Comparison of ENCODE assay signal across 9 mouse cellular contexts in the genomic region with DNA sequence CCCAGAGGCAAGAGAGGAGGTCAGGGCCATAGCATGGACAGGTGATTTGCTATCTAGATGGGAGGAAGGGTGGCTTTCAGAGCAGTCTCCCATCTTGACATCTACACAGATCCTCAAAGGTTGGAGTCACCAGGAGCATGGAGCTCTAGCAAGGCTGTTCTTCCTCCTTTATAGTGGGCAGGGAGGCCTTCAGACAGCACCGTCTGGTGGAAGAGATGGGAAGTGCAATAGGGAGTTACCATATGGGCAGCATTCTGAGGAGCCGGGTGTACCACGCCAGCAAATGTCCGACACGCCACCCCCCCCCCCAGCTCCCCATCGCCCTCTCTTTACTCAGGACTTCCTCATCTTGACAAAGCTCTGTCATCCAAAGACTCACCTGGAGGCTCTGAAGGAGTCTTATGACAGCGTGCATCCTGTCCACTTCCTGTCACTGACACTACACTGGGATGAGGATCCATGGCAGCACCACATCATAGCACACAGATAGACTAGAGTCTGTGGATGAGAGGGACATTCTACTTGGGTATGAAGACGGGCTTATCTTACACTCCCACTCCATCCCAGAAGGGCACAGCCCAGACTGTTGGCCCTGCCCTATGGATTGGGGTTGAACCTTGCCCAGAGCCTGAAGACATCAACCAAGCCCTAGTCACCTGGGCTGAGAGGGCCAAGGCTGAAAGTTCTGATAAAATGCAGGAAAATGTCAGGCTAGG. TPM values are rescaled to one million over a fixed set of nuclear protein-coding genes. Genes with fewer than 3 reads are reported as not detected.
DNase-seq lines count a peak whose midpoint lies in the region; ATAC-seq lines count a peak whose summit lies in the region.
"Had no signal": no experiment of that assay in that cellular context is flagged by ENCODE, and none has a peak within 500 bp of the region (broad histone marks: within the 10 kb centered on the region; RNA-seq: fewer than 3 reads in every experiment).

No protein-coding gene starts in this region.

- no peaks in the 10 kb centered on the region for H3K9me3 ChIP-seq in midbrain, embryonic 11.5 days (ENCODE audit: control insufficient read depth, low read length)
- H3K9me3 ChIP-seq in midbrain, embryonic 16.5 days (replicated peaks; ENCODE audit: control insufficient read depth, low read length, poor library complexity, severe bottlenecking) = no peaks in the 10 kb centered on the region

- no peak overlapping the region for H3K9ac ChIP-seq in midbrain, embryonic 11.5 days (ENCODE audit: low read length)
- no peak overlapping the region for H3K9ac ChIP-seq in midbrain, embryonic 16.5 days (ENCODE audit: low read depth, low read length)

- peak; percentile 95 for DNase-seq in midbrain, embryonic 11.5 days (ENCODE audit: low spot score, missing footprints)
- peak; percentile 31 for DNase-seq in T-cell, adult 2 months (ENCODE audit: low spot score)
- peak; percentile 77 to 87 for DNase-seq in cerebellum, postnatal 36 days
- DNase-seq in induced T-regulatory cell, adult 2 months (ENCODE audit: low read depth) = peak; percentile 62
- peak; percentile 83 to 87 for DNase-seq in left cerebral cortex, postnatal 14 days (ENCODE audit: low spot score in 2 of 2)
- peak; percentile 59 for DNase-seq in thymus, postnatal 25 days

- ATAC-seq in midbrain, embryonic 11.5 days (ENCODE audit: low FRiP score) = no peak
- no peak for ATAC-seq in midbrain, embryonic 16.5 days
- ATAC-seq in megakaryocyte progenitor cell, adult 5-6 weeks (replicated peaks; ENCODE audit: poor library complexity) = peak; percentile 88

- WGBS in midbrain, embryonic 11.5 days = 33% methylated on average over 8 of the region's 8 CpGs
- WGBS in midbrain, embryonic 16.5 days = 22% methylated on average over 8 of the region's 8 CpGs

- H3K36me3 ChIP-seq in midbrain, embryonic 11.5 days (ENCODE audit: control insufficient read depth, insufficient read depth, low read length) = no peaks in the 10 kb centered on the region
- no peaks in the 10 kb centered on the region for H3K36me3 ChIP-seq in midbrain, embryonic 16.5 days (ENCODE audit: control insufficient read depth, insufficient read depth, low read length)

- no peaks in the 10 kb centered on the region for H3K27me3 ChIP-seq in midbrain, embryonic 11.5 days (ENCODE audit: control insufficient read depth, insufficient read depth, low read length)
- H3K27me3 ChIP-seq in midbrain, embryonic 16.5 days (ENCODE audit: control insufficient read depth, insufficient read depth, low read depth, low read length) = no peaks in the 10 kb centered on the region

- no peak overlapping the region for H3K27ac ChIP-seq in midbrain, embryonic 11.5 days (ENCODE audit: low read depth, low read length)
- no peak overlapping the region for H3K27ac ChIP-seq in midbrain, embryonic 16.5 days (ENCODE audit: low read length)

- H3K4me2 ChIP-seq in midbrain, embryonic 11.5 days = no peak overlapping the region
- no peak overlapping the region for H3K4me2 ChIP-seq in midbrain, embryonic 16.5 days (ENCODE audit: low read length)

- H3K4me3 ChIP-seq in midbrain, embryonic 11.5 days (ENCODE audit: low read depth, low read length) = no peak overlapping the region
- no peak overlapping the region for H3K4me3 ChIP-seq in midbrain, embryonic 16.5 days (ENCODE audit: low read depth, low read length)
- H3K4me3 ChIP-seq: erythroblast, embryonic 14.5 days had no signal

- H3K4me1 ChIP-seq in midbrain, embryonic 11.5 days (ENCODE audit: control insufficient read depth, insufficient read depth, low read length) = peaks cover 23% of the 10 kb centered on the region
- H3K4me1 ChIP-seq in midbrain, embryonic 16.5 days (ENCODE audit: control insufficient read depth, insufficient read depth, low read length) = peaks cover 43% of the 10 kb centered on the region

- intact Hi-C loops in left cerebral cortex, postnatal 14 days (cut with DNase I) = loop anchor here (2.0 to 10.0 kb wide), 4 partner anchors 34 to 286 kb away; partner anchors contain the start of genes Dgcr6, Rtn4r and Slc25a1

RNA-seq across cellular contexts. Expression of gene Ccdc188, which starts 6.8 kb away (rescaled TPM):
- not detected in 2 replicates for polyA plus RNA-seq in midbrain, embryonic 11.5 days (2014; fragmentation: Nextera tagmentation; extraction: Ambion mirVana)
- 0.14 TPM in 1 of 2 replicates, not detected in the other for polyA plus RNA-seq in midbrain, embryonic 16.5 days (2015; fragmentation: Nextera tagmentation; extraction: Ambion mirVana)
- not detected for total RNA-seq in left cerebral cortex, postnatal 14 days (2021)
- total RNA-seq in megakaryocyte progenitor cell, adult 5-6 weeks (2015) = not detected in 2 replicates
- not detected in 2 replicates for total RNA-seq in megakaryocyte progenitor cell, adult 5-6 weeks (2017)
- polyA plus RNA-seq: erythroblast, embryonic 14.5 days had no signal

RNA-seq across cellular contexts. Expression of gene Zdhhc8, which starts 24.1 kb away (rescaled TPM):
- 7.1 and 8.4 TPM in 2 replicates for polyA plus RNA-seq in midbrain, embryonic 11.5 days (2014; fragmentation: Nextera tagmentation; extraction: Ambion mirVana)
- 13.8 and 17.9 TPM in 2 replicates for polyA plus RNA-seq in midbrain, embryonic 16.5 days (2015; fragmentation: Nextera tagmentation; extraction: Ambion mirVana)
- total RNA-seq in left cerebral cortex, postnatal 14 days (2021) = 100 to 1,000 TPM; 151 to 155 TPM
- total RNA-seq in megakaryocyte progenitor cell, adult 5-6 weeks (2015) = 7.3 and 7.6 TPM in 2 replicates
- 2.4 and 7.0 TPM in 2 replicates for total RNA-seq in megakaryocyte progenitor cell, adult 5-6 weeks (2017)

RNA-seq across cellular contexts. Expression of gene Trmt2a, which starts 37.6 kb away (rescaled TPM):
- 90.4 and 104 TPM in 2 replicates for polyA plus RNA-seq in midbrain, embryonic 11.5 days (2014; fragmentation: Nextera tagmentation; extraction: Ambion mirVana)
- 105 and 106 TPM in 2 replicates for polyA plus RNA-seq in midbrain, embryonic 16.5 days (2015; fragmentation: Nextera tagmentation; extraction: Ambion mirVana)
- total RNA-seq in left cerebral cortex, postnatal 14 days (2021) = 10 to 100 TPM; 42.1 to 50.2 TPM
- total RNA-seq in megakaryocyte progenitor cell, adult 5-6 weeks (2015) = 95.7 and 111 TPM in 2 replicates
- total RNA-seq in megakaryocyte progenitor cell, adult 5-6 weeks (2017) = 86.1 and 95.9 TPM in 2 replicates

RNA-seq across cellular contexts. Expression of gene Ranbp1, which starts 37.7 kb away (rescaled TPM):
- polyA plus RNA-seq in midbrain, embryonic 11.5 days (2014; fragmentation: Nextera tagmentation; extraction: Ambion mirVana) = 1,256 and 1,339 TPM in 2 replicates
- polyA plus RNA-seq in midbrain, embryonic 16.5 days (2015; fragmentation: Nextera tagmentation; extraction: Ambion mirVana) = 359 and 384 TPM in 2 replicates
- 100 to 1,000 TPM in 1 of 2 experiments, 10 to 100 TPM in 1; 88.1 to 106 TPM for total RNA-seq in left cerebral cortex, postnatal 14 days (2021)
- total RNA-seq in megakaryocyte progenitor cell, adult 5-6 weeks (2015) = 621 and 642 TPM in 2 replicates
- 523 and 557 TPM in 2 replicates for total RNA-seq in megakaryocyte progenitor cell, adult 5-6 weeks (2017)

RNA-seq across cellular contexts. Expression of gene Gm49776, which starts 47.3 kb away (rescaled TPM):
- polyA plus RNA-seq in midbrain, embryonic 11.5 days (2014; fragmentation: Nextera tagmentation; extraction: Ambion mirVana) = 1.4 TPM in 1 of 2 replicates, not detected in the other
- polyA plus RNA-seq in midbrain, embryonic 16.5 days (2015; fragmentation: Nextera tagmentation; extraction: Ambion mirVana) = not detected in 2 replicates
- total RNA-seq in left cerebral cortex, postnatal 14 days (2021) = not detected
- 0.44 TPM in 1 of 2 replicates, not detected in the other for total RNA-seq in megakaryocyte progenitor cell, adult 5-6 weeks (2015)
- total RNA-seq in megakaryocyte progenitor cell, adult 5-6 weeks (2017) = 0.62 TPM in 1 of 2 replicates, not detected in the other
- polyA plus RNA-seq: erythroblast, embryonic 14.5 days had no signal

Comparison
In these comparisons a context has a peak if more than half of its experiments do, and no peak if none do; other contexts are left out.
1. DNase-seq: peak in every context shown above with its lines; median percentile 95 in midbrain, embryonic 11.5 days; 85 in left cerebral cortex, postnatal 14 days; 82 in cerebellum, postnatal 36 days; 62 in induced T-regulatory cell, adult 2 months; 59 in thymus, postnatal 25 days; 31 in T-cell, adult 2 months.
2. RNA of gene Zdhhc8, which starts 24.1 kb away (total RNA-seq): 151 to 155 TPM in left cerebral cortex, postnatal 14 days; 2.4 to 7.6 TPM in megakaryocyte progenitor cell, adult 5-6 weeks; every median in the first group is over 10 times any median in the second.